Mouse (Mus musculus) lung, postnatal 0 days (tissue): ENCODE measurements around the gene Trim50.

Experiments used
- CTCF ChIP-seq: IDR thresholded peaks from 2 replicates; pipeline ENCODE4 v1.5.1; 2016; ENCODE audit warnings: antibody characterized with exemption, mild to moderate bottlenecking
- EP300 ChIP-seq: IDR thresholded peaks from 2 replicates; pipeline ENCODE4 v1.6.1; 2016; ENCODE audit warnings: antibody characterized with exemption, mild to moderate bottlenecking, control low read depth

DNA sequence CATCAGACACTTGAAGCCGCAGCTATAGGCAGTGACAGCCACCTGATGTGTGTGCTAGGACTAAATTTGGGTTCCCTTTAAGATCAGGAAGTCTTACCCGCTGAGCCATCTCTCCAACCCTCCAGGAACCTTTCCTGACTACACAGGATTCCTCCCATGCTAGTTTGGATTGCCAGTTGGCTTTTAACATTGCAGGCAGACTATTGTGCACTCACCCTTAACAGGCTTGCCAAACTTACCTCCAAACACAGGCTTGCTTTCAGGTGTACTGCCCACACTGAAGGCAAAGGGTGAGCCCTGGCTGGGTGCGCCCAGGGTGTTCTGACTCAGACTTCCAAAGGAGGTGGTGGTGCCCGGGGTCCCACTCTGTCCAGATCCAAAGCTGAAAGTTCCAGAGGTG, 27.6 kb downstream of the Trim50 start:
- TF ChIP-seq EP300 (no peak), CTCF (no peak)
